Mouse (Mus musculus) C2C12 (cell line): ENCODE data around the gene Nup107.

Source experiments
- CTCF ChIP-seq: IDR thresholded peaks from one replicate; pipeline ENCODE4 v1.5.1; 2011; ENCODE audit not compliant: control insufficient read depth, insufficient read depth, insufficient read length
- MAX ChIP-seq: IDR thresholded peaks from one replicate; pipeline ENCODE4 v1.6.1; 2011; ENCODE audit warnings: mild to moderate bottlenecking, control low read depth
- MYOD1 ChIP-seq: IDR thresholded peaks from one replicate; pipeline ENCODE4 v1.6.1; 2011; ENCODE audit warnings: low read depth; ENCODE audit not compliant: control insufficient read depth, insufficient read length
- USF1 ChIP-seq: IDR thresholded peaks from one replicate; pipeline ENCODE4 v1.6.1; 2011; ENCODE audit warnings: low read depth, mild to moderate bottlenecking, control low read depth, moderate library complexity

DNA sequence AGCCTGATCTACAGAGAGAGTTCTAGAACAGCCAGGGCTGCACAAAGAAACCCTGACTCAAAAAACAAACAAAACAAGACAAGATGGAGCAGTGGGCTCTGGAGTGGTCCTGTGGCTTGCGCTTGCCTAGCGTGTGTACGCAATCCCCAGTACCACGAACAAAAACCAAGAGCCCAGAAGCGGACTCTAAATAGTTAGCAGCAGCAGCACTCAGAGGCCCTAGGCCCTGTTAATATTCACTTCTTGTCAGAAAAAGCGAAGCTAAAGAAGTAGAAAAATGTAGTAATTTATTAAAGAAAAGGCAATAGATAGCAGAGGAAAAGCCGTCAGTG, 37.9 kb downstream of the Nup107 start:
- TF ChIP-seq CTCF (no peak), MAX (no peak), MYOD1 (no peak), USF1 (no peak)
